Mouse (Mus musculus): ENCODE measurements around the gene Hspa1b.

DNA sequence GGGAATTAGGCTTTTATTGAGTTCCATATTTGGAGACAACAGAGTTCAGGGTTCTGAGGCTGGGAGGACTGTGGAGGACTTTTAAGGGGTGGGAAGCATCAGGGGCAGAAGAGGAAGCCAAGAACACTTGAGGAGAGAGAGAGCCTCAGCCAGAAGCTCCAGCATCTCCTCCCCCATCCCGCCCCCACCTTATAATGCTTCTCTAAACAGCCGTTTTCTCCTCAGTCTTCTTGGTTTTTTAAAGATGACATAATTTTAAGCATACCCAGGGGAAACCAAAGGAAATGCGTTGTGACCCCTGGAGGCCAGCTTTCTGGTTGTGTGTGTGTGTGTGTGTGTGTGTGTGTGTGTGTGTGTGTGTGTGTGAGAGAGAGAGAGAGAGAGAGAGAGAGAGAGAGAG lies 3.1 kb upstream of the Hspa1b start:
- TF ChIP-seq POLR2A (IDR thresholded peaks at IDR 0.05; ENCODE audit: low read depth, low read length) (no peak), CTCF (conservative IDR thresholded peaks at IDR 0.05; ENCODE audit: insufficient read depth, insufficient read length, low read depth, low read length) (no peak)

Measured in kidney, adult 2 months (tissue).